Mouse (Mus musculus) liver, embryonic 14.5 days (tissue): ENCODE results near the gene Sh3bgrl3.

Source experiments
- CTCF ChIP-seq: IDR thresholded peaks from 2 replicates; pipeline ENCODE4 v1.5.1; 2016; ENCODE audit warnings: antibody characterized with exemption, low read depth, control low read depth
- EP300 ChIP-seq: IDR thresholded peaks from 2 replicates; pipeline ENCODE4 v1.6.1; 2016; ENCODE audit warnings: antibody characterized with exemption, low read depth

DNA sequence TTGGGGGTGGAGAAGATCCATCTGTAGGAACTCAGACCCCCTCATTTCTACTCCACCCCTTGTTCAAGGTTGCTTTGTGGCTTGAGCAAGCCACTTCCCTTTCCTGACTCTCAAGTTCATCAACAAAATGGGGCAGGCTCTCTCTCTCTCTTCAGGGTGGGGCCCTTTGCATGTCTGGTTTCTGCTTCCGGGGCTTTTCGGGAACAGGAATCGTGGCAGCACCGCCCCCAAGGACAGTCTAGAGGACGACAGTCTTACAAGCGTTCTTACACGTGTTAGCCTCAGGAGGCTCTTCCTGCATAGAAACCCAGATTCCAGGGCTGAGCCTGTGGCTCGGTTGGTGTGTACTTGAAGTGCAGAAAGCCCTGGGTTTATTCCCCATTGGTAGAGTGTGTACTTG, 11.6 kb downstream of the Sh3bgrl3 start:
- TF ChIP-seq CTCF (no peak), EP300 (no peak)
